Mouse (Mus musculus) megakaryocyte-erythroid progenitor cell, adult 5-6 weeks (primary cell): ENCODE data around the gene Kif18a. TPM values are rescaled to one million over a fixed set of nuclear protein-coding genes. Genes with fewer than 3 reads are reported as not detected.

Experiments used
- ATAC-seq: replicated peaks from 2 replicates; pipeline ENCODE4 v1.8.0; 2016; ENCODE audit warnings: mild to moderate bottlenecking, inconsistent platforms; ENCODE audit not compliant: severe bottlenecking, poor library complexity, low FRiP score, low TSS enrichment
- total RNA-seq, 2 experiments: library from RNA; stranded (forward) in 1 of 2; stranded (reverse) in 1 of 2; fragments of 200-1000, 215-1000 nt in 1 of 2; fragments of >200 nt in 1 of 2; fragmentation: Nextera tagmentation in 1 of 2; gene quantifications; 2 replicates each; pipeline ENCODE4 v1.2.3; 2014 to 2017

The Kif18a gene
- total RNA-seq, 2 experiments from 2014 or later = 23.5 to 31.3 TPM

DNA sequence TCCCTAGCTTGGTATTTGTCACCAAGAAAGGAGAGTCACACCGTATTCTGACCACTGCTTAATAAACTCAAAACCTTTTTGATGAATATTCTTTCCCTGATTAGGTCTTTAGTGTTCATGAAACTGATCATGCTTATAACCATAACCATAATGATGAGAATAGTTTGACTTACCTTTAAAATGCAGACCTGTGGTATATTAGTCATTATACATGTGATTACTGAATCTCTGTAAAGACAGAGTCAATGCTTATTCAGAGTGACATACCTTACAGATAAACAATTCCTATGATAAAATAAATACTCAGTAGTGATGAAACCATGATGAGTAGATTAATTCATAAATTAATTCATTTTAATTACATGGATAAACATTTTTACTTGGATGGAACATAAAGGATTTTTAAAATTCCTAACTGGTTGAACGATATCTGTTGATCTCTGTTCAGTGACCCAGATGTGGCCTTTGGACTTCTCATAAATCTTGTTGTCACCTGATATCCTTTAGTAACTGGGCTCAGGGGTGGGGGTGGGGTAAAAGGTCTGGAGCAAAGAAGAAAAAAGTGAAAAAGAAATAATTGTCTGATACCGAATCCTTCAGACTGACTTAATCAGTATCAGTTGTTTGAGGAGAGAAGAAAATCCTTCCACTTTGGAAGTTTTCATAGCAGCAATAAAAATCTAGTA lies 78.1 kb downstream of the Kif18a start:
- no peak for ATAC-seq

DNA sequence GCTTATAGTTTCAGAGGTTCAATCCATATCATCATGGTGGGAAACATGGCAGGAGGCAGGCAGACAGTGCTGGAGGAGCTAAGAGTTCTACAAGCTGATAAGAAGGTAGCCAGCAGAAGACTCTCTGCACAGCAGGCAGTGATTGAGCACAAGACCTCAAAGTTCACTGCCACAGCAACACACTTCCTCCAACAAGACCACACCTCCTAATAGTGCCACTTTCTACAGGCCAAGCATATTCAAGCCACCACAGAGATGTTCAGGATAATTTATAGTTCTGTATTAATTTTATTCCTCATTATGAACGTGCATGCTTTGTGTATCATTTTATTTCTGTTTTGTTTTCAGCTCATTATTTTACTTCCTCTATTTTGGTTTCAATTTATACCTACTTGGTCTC lies 85.4 kb downstream of the Kif18a start:
- ATAC-seq = no peak

DNA sequence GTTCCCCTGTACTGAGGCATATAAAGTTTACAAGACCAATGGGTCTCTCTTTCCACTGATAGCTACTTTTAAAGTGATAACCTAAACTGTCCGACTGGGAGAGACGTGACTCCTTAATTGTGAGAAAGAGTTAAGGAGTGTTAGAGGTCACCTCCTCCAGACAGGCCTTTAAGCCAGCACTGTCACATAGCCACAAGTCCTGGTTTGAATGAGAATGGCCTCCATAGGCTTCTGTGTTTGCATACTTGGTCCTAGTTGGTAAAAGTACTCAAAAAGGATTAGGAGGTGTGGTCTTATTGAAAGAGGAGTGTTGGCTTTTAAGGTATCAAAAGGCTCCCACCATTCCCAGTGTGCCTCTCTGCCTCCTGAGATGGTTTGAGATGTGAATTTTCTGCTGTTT lies 94.3 kb downstream of the Kif18a start:
- no peak for ATAC-seq

DNA sequence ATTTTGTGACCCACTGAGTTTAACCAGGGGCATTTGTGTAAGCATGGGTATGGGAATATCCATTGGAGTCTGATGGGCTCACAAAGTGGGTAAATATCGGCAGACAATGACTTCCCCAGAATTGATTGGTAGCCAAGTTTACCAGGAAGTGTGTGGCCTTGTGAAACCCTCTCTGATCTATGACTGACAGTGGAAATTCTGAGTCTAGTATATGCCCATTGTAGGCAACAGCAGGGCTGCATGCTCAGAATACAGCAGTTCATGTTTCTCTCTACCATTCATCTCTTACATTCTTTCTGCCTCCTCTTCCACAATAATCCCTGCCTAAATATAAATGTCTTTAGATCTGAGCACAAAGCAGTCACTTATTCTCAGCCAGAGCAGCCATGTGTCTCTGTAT lies 103.5 kb downstream of the Kif18a start:
- no peak for ATAC-seq

DNA sequence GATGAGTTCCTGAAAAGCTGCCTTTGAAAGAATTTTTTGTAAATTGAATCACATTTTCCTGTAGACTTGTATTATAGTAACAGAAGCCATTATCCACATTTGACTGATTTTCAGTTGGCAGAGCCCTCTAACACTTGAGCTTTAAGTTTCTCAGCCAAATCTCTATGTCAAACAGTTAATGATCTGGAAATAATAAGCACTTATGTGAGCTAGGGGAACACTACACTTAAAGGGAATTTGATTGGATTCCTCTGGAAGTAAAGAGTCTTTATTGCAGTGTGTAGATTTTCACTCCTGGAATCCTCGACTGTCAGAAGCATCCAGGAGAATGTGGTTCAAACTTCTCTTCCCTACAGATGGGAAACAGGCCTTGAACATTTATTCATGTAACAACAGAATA lies 105.7 kb downstream of the Kif18a start:
- ATAC-seq = no peak

DNA sequence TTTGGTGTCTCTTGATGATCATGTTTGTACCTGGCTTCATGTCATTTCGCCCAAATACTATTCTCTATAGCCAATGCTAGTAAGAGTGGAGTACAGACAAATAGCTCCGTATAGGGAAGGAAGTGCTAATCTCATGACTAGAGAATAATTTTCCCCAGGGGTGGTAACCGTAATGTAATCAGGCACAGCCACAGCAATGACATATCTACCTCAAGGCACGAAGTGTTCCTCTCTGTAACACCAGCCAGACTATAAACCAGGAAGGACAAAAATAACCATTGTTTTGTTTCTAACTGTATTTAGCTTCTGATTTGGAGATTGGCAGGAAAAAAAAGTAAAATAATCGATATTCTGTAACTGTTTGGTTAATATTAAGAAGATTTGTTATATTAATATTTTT lies 108.2 kb downstream of the Kif18a start:
- peak; percentile 80 for ATAC-seq

DNA sequence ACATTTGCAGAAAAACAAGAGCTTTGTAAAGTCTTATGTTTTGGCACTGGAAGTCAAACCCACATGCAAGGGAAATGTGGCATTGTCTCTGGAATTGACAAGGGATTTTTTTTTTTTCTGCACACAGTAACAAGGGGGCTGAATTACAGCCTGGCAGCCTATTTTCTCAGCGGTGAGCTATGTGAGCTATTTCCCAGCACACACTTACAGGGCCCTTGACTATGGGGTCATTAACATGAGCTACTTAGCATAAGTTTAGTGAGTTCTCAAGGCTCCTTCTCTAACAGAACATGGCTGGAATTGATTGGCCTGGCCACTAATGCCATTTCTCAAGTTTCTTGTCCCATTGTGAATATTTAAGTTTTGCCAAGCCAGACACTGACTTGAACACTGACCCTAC lies 109.4 kb downstream of the Kif18a start:
- ATAC-seq = no peak

Other genes starting within 250 kb of the Kif18a start
- 10.6 and 10.7 TPM in 2 replicates for gene Mettl15, start within 50 bp of the Kif18a start, total RNA-seq (2014; fragmentation: Nextera tagmentation)
- gene Mettl15, start within 50 bp of the Kif18a start, total RNA-seq (2017) = 9.7 and 9.8 TPM in 2 replicates